Mouse (Mus musculus): ENCODE results near the gene Gm10799. TPM values are rescaled to one million over a fixed set of nuclear protein-coding genes. Genes with fewer than 3 reads are reported as not detected.
"Not testable (repeated sequence)": the region's sequence is repeated elsewhere in the genome, so short reads cannot be mapped to it uniquely, and the experiment has no call there.

Gene Gm10799
- not detected in 3 replicates for total RNA-seq (2017)

DNA sequence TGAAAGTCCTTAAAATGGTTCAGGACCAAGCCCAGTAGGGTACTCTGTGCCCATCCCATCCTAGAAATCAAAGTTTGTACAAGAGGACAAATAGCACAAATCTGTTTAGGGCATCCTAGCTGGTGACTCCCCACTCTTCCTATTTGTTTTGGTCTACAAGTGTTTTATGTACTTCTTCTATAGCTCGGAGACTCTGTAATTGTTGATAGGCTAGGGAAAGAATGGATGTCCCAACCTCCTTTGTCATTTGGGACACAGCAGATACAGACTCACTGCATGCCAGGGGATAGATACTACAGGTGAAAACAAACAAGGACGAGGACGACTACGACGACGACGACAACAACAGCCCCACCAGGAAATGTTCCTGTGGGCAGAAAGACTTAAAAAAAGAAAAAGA lies at the start of gene Gm10799:
Gm10799 (minus strand) TSS at position 101 of the 400 bp plus-strand sequence.
- ATAC-seq (replicated peaks; ENCODE audit: insufficient number of reproducible peaks, low FRiP score, low TSS enrichment, poor library complexity, severe bottlenecking), result not testable (repeated sequence)

DNA sequence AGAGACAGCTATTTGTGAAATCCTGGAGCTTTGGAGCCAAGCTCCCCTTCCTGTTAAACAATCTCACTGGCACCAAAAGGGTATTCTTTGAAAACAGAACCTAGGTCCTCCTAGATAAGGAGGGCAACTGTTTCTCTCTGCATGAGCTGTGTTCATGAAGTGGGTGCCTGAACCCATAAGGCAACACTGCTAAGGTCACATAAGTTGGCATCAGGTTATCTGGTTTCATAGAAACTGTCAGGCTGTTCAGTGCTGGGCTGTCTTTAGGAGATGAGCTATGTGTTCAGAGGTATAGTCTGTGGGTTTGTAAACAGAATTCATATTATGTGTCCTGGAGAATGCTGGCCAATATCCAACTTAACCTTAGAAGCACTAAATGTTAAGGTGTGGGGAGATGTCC lies 48.8 kb upstream of the Gm10799 start:
- not testable (repeated sequence) for ATAC-seq (replicated peaks; ENCODE audit: insufficient number of reproducible peaks, low FRiP score, low TSS enrichment, poor library complexity, severe bottlenecking)

DNA sequence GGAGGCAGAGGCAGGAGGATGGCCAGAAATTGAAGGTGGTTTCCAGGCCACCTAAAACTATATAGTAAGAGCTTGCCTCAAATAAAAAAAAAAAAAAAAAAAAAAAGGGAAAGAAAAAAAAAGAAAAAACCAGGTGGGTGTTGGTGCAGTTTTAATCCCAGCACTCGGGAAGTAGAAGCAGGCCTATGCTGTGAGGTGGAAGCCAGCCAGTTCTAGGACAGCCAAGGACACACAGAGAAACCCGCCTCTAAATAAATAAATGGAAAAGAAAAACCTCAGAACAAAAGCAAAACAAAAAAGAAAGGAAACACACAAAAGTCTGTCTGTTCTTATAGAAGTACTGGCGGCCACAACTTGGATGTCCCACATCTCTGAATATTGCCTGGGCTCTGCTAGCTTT lies 46.5 kb upstream of the Gm10799 start:
- ATAC-seq (replicated peaks; ENCODE audit: insufficient number of reproducible peaks, low FRiP score, low TSS enrichment, poor library complexity, severe bottlenecking), result no peak

DNA sequence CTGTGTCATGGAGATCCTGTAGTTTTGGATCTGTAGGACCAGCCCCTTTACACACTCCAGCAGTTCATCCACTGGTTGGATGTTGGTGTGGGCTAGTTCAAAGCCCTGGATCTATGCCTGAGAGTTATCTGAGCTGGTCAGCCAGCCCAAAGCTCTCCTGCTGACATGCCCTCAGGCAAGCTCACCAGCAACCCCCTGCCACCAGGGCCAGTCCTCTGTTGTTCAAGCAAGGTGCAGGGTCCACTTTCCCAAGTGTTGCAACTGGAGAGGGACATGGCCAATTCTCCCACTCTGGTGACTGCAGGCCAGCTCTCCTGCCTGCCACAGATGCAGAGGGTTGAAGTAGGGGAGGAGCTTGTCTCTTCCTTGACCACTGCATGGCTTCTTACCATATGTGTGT lies 45.2 kb upstream of the Gm10799 start:
- not testable (repeated sequence) for ATAC-seq (replicated peaks; ENCODE audit: insufficient number of reproducible peaks, low FRiP score, low TSS enrichment, poor library complexity, severe bottlenecking)

DNA sequence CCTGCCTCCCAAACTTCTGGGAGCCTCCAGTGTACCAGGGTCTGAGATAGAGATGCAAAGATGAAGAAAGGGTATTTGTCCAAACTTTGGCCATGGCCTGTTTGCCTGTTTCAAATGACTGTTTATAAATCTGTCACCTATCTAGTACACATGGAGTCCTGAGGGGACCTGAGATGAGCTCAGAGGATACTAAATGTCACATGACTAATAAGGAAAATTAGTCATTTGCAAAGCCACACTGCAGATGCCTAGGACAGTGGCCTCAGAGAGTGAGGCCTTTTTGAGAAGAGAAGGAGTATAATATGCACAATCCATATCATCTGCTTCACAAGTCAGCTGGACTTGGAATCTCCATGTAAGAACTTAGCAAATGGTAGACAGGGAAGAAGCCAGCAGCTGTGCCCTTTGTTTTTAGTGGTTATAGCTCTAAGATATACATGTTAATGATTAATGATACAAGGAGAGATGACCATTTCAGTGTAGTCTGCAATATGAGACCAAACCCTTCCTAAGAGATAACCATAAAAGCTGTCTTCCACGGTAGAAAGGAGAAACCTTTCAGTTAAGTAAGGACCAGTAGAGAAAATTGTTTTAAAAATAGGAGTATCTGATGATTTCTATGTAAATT lies 42.9 kb upstream of the Gm10799 start:
- not testable (repeated sequence) for ATAC-seq (replicated peaks; ENCODE audit: insufficient number of reproducible peaks, low FRiP score, low TSS enrichment, poor library complexity, severe bottlenecking)

DNA sequence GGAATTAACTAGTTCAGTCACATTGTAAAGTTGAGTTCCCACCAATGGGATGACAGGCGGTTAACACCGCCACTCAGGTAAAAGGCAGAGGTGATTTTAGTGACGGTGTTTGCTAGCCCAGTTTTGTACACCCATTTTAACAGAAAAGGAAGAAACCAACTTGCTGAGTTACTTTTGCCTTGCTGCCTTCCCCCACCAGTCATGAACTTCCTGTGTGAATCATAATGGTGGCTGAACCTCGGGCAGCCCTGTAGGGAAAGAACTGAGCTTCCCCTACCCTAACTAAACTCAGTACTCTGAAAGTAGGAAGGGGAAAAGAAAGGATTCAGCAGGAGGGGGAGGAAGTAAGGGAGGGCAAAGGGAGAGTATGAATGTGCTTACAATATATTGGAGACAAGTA lies 41.7 kb upstream of the Gm10799 start:
- ATAC-seq (replicated peaks; ENCODE audit: insufficient number of reproducible peaks, low FRiP score, low TSS enrichment, poor library complexity, severe bottlenecking), result no peak

DNA sequence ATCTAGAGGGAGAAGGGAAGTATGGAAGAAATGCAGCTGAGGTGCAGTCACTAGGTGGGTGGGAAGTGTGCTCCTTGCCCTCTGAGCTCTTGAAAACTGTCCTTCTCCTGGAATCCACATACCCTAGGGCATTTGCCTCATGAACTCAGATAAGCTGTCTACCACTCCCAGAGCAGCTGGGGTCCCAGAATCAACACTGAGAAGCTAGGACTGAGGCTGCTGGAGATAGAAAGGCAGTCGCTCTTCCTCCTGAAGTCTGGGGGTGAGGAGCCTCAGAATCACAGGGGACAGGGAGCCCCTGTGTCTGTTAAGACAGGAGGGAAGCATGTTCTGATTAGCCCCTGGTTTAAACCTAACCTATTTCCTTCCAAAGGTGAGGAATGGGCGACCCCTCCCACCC lies 41.2 kb upstream of the Gm10799 start:
- ATAC-seq (replicated peaks; ENCODE audit: insufficient number of reproducible peaks, low FRiP score, low TSS enrichment, poor library complexity, severe bottlenecking), result no peak

DNA sequence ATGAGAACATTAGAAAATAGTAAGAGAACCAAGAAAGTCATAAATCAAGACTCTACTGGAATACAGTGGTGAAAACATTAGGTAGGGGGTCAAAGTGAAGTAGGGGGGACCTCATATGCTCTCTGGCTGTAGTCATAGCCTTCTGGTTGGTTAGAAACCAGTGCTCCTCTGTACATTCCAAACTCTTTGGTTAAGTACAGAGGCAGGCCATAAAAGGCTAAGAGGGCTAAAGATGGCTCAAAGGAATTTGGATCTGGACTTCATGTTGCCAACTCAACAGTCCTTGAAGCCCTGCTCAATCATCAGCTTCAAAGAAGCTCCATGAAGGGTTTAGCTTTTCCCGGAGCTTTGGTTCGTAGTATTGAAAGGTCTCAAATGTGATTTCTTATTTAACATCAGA lies 40.7 kb upstream of the Gm10799 start:
- ATAC-seq (replicated peaks; ENCODE audit: insufficient number of reproducible peaks, low FRiP score, low TSS enrichment, poor library complexity, severe bottlenecking), result not testable (repeated sequence)

DNA sequence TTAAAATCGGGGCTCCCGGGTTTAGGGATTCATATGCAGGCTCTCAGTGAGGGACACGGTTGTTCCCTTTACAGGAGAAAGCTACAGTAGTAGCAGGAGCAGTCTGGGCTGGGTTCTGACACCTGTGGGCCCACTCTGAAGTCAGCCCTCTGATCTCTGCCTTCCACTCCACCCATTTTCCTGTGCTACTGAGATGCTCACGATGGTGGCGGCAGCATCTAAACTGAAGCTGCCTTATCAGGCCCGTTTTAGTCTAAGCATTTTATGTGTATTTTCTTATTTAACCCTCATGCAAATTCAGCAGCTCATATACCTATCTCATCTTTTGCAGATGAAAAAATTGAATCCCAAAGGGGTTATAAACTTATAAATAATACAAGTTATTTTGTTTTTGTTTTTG lies 36.5 kb upstream of the Gm10799 start:
- no peak for ATAC-seq (replicated peaks; ENCODE audit: insufficient number of reproducible peaks, low FRiP score, low TSS enrichment, poor library complexity, severe bottlenecking)

DNA sequence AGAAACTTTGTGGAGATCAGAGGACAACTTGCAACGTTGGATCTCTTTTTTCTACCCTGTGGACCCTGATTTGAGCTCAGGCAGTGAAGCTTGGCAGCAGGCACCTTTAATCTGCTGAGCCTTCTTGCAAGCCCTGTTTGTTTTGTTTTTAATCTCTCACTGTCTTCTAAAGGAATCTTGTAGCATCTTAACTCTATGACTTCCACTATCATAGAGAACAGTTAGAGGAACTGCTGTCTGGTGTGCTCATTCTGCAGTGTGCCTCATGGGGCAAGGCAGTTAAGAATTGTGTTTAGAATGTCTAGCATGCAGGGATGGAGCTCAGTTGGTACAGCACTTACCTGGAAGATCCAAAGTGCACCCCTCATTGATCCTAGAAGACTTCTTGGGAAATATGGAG lies 31.6 kb upstream of the Gm10799 start:
- no peak for ATAC-seq (replicated peaks; ENCODE audit: insufficient number of reproducible peaks, low FRiP score, low TSS enrichment, poor library complexity, severe bottlenecking)

DNA sequence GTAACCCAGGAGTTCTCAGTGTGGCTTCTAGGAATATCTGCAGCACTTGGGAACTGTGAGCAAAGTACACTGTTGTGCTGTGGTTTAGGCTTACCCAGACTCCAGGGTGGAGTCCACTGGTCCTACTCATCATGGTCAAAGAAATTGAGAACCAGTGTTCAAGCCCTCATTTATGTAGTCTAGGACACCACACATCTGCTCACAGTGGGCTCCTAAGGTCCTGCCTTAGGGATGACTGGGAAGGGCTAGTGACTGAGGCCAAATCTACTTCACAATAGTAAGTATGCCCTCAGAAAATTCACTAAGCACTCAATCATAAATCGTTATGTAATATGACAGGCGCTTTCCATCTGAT lies 30.9 kb upstream of the Gm10799 start:
- no peak for ATAC-seq (replicated peaks; ENCODE audit: insufficient number of reproducible peaks, low FRiP score, low TSS enrichment, poor library complexity, severe bottlenecking)

DNA sequence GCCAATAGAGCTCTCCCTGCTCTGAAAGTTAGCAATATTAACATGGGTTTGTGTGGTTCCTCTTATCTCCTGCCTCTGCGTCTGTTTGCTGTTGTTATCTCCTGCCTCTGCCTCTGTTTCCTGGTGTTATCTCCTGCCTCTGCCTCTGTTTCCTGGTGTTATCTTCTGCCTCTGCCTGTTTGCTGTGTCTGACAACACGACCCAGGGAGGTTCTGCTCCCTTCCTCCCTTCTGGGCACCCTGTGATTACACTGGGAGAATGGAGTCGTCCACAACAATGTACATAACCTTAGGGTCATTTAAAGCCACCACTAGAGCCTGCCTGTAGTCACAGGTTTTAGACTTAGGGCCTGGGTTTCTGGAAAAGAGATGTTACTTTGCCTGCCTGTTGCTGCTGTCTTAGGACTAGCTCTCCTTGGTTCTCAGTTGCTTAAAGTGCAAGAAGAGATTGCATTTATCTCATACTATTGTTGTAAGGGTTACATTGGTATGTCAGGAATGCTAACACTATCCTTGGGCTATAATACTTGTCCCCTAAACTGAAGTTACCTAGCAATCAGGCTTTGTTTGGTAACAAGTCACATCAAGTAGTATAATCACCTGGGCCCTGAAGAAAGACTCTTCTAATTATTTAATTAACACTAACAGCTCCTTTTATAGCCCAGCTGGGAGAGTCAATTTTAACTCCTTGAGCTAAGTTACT lies 30.3 kb upstream of the Gm10799 start:
- ATAC-seq (replicated peaks; ENCODE audit: insufficient number of reproducible peaks, low FRiP score, low TSS enrichment, poor library complexity, severe bottlenecking), result no peak

DNA sequence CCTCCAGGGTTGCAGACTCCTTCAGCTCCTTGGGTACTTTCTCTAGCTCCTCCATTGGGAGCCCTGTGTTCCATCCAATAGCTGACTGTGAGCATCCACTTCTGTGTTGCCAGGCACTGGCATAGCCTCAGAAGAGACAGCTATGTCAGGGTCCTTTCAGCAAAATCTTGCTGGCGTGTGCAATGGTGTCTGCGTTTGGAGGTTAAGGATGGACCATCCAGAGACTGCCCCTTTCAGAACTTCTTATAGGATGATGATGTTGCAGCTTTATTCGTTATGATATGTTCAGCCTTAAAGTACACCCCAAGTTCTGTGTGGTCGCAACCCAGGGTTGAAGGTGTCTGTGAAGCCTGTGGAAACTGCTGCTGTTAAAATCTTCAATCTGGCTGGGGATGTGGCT lies 29.0 kb upstream of the Gm10799 start:
- not testable (repeated sequence) for ATAC-seq (replicated peaks; ENCODE audit: insufficient number of reproducible peaks, low FRiP score, low TSS enrichment, poor library complexity, severe bottlenecking)

DNA sequence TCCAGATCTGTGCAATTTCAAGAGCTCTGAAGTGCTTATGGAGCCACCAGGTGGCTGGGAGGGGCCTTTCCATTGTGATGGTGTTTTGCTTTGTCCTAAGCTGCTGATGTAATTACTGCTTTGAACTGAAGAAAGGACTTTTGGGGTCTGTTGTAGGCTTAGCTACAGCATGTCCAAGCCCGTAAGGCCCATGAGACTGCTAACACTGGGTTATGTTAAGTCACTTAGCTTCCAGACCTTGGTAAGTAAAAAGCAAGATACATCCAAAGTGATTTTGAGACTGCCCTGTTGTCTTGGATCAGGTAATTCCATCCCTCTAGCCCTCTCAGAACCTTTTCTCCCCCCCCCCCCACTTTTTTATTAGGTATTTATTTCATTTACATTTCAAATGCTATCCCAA lies 28.4 kb upstream of the Gm10799 start:
- ATAC-seq (replicated peaks; ENCODE audit: insufficient number of reproducible peaks, low FRiP score, low TSS enrichment, poor library complexity, severe bottlenecking), result not testable (repeated sequence)

DNA sequence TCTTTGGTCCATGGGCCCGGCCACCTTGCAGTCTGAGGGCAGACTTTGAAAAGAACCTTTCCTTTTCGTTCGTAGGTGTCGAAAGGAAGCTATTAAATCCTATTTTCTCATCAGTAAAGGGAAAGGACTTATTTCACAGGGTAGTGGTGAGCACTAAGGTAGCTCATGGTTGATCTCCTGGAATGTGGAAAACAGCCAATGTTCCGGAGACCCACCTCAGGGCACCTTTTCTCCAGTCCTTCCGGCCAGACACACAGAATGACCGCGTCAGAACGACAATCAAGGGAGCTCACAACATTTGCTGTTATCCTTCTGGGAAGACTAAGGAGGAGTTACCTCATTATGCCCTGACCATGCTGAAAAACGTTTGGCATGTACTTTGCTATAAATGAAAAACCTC lies 27.9 kb upstream of the Gm10799 start:
- ATAC-seq (replicated peaks; ENCODE audit: insufficient number of reproducible peaks, low FRiP score, low TSS enrichment, poor library complexity, severe bottlenecking), result no peak

DNA sequence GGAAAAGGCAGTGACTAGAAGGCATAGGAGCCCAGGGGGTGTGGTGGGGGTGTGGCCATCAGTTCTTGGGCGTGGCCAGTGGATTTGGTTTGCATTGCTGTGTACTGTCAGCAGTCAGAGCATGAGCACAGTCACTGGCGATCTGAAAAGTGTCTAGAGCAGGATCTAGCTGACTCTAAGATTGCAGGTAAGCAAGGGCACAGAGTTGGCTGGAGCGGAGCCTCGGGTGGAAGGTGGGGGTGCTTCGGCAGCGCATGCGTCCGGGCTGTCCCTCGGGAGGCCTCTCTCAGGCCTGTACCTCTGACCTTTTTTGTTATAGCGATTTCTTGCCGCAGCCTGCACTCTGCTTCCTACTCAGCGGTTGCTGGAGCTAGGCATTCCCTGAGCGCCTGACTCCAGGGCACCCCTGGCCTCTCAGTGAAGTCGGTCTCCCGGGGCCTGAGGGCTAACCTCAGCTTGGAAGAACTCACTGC lies 27.4 kb upstream of the Gm10799 start, which contains the start of gene Cd59a:
Cd59a (plus strand) TSS at position 61 of the 473 bp plus-strand sequence.
- no peak for ATAC-seq (replicated peaks; ENCODE audit: insufficient number of reproducible peaks, low FRiP score, low TSS enrichment, poor library complexity, severe bottlenecking)

DNA sequence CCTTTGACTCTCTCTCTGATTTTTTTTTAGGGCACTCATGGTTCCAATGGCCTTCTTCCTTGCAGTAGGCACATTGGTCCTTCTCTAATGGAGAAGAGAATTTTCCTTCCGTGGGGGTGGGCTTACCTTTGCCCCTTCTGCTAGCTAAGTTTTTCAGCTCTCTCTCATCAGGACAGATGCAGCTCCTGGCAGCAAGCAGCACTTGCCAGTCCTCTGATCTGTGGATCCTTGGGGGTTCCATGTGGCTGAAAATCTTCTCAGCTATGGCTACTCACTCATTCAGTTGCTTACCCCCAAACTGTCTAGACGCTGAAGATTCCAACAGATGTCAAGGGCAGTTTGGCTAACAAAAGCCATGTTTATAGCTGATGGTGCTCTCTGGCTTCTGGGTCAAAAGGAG lies 25.0 kb upstream of the Gm10799 start:
- ATAC-seq (replicated peaks; ENCODE audit: insufficient number of reproducible peaks, low FRiP score, low TSS enrichment, poor library complexity, severe bottlenecking), result no peak

DNA sequence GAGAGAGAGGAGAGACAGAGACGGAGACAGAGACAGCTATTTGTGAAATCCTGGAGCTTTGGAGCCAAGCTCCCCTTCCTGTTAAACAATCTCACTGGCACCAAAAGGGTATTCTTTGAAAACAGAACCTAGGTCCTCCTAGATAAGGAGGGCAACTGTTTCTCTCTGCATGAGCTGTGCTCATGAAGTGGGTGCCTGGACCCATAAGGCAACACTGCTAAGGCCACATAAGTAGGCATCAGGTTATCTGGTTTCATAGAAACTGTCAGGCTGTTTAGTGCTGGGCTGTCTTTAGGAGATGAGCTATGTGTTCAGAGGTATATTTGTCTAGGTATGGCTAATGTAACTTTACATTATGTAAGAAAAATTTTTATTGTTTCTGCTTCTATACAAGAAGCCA lies 19.2 kb upstream of the Gm10799 start:
- not testable (repeated sequence) for ATAC-seq (replicated peaks; ENCODE audit: insufficient number of reproducible peaks, low FRiP score, low TSS enrichment, poor library complexity, severe bottlenecking)

DNA sequence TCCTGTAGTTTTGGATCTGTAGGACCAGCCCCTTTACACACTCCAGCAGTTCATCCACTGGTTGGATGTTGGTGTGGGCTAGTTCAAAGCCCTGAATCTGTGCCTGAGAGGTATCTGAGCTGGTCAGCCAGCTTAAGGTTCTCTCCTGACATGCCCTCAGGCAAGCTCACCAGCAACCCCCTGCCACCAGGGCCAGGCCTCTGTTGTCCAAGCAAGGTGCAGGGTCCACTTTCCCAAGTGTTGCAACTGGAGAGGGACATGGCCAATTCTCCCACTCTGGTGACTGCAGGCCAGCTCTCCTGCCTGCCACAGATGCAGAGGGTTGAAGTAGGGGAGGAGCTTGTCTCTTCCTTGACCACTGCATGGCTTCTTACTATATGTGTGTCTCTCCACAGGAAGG lies 15.7 kb upstream of the Gm10799 start:
- not testable (repeated sequence) for ATAC-seq (replicated peaks; ENCODE audit: insufficient number of reproducible peaks, low FRiP score, low TSS enrichment, poor library complexity, severe bottlenecking)

DNA sequence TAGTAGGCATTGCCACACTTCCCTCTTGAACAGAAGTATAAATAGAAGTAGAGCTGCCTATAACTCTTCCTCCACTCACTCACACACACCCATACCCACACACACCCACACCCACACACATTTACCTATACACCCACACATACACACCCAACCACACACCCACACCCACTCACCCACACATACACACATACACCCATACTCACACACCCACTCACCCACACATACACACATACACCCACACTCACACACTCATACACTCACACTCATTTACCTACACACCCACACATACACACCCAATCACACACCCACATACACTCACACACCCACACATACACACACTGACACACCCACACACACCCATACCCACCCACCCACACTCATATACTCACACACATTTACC lies 14.1 kb upstream of the Gm10799 start:
- ATAC-seq (replicated peaks; ENCODE audit: insufficient number of reproducible peaks, low FRiP score, low TSS enrichment, poor library complexity, severe bottlenecking), result no peak

Data from monocyte, adult 5-6 weeks (primary cell).